Mouse (Mus musculus) gastrocnemius, adult 8-10 months (tissue): ENCODE data around the gene Med17. TPM values are rescaled to one million over a fixed set of nuclear protein-coding genes. Genes with fewer than 3 reads are reported as not detected.
"Not testable (repeated sequence)": the region's sequence is repeated elsewhere in the genome, so short reads cannot be mapped to it uniquely, and the experiment has no call there.

Source experiments
- DNase-seq, 2 experiments: peaks; one replicate each; pipeline ENCODE4 v3.0.0; 2022; ENCODE audit warnings: low spot score in 2 of 2
- total RNA-seq, 4 experiments: library from RNA; stranded (reverse); gene quantifications; 2 replicates each; pipeline ENCODE4 v1.2.4; 2022

Gene Med17
- 10 to 100 TPM in 2 of 4 experiments, 1 to 10 TPM in 2; 9.5 to 11.0 (median 10.3) TPM for total RNA-seq

DNA sequence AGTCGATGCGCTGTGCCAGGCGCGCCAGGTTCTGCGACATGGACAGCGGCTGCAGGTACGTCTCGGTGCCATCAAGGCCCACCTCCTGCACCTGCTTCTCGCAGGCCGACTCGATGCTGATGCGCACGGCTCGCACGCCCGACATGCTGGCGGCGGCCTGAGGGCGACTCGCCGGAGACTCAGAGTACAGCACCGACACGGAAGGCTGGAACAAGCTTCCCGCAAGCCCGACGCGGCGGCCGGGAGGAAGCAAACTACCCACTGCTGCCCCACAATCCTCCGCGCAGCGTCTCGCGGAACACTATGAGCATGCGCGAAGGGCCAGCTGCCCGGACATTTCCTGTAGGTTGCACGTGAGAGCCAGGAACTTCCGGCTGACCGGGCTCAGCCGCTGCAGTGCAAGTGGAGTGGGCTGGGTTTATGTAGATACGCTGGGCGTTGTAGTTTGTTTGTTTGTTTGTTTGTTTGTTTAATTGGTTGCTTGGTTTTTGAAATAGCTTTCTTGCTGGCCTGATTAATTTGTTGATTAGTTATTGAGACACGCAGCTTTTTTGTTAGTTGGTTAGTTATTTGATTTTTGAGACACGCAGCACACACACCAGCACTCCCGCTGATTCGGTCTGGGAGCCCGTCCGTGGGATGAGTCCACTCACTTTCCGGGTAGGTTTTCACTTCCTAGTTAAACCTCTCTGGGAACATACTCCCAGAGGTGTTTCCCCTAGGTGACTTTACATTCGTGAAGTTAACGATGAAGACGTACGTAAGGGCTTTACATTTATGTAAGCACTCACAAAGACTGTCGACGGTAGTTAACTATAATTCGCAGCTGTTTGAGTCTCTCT lies at the start of gene Med17:
Med17 (minus strand) TSS at position 283 of the 842 bp plus-strand sequence.
- DNase-seq = peak; percentile 79 to 87

DNA sequence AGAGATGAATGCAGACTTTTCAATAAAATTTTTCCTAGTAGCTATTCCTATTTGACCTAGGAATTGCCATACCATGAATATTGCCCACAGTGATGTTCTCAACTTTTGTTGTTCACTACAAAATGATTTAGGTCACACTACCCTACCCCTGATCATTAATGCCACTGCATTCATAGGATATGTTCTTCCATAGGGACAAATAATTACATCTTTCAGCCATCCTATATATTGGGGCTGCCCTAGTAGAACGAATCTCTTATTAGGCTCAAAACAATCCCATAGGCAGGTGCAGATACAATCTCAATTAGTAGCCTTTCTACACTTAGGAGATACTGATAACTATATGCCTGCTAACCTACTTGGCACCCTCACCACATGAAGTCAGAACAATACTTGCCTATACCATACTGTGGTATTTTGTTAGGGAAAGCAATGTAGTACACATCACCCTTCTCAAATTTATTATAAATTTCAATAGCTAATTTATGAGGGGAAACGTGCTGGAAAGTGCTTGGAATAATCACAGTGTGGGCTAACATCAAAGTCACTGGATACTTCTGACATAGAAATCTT lies 38.5 kb upstream of the Med17 start:
- DNase-seq = no peak

DNA sequence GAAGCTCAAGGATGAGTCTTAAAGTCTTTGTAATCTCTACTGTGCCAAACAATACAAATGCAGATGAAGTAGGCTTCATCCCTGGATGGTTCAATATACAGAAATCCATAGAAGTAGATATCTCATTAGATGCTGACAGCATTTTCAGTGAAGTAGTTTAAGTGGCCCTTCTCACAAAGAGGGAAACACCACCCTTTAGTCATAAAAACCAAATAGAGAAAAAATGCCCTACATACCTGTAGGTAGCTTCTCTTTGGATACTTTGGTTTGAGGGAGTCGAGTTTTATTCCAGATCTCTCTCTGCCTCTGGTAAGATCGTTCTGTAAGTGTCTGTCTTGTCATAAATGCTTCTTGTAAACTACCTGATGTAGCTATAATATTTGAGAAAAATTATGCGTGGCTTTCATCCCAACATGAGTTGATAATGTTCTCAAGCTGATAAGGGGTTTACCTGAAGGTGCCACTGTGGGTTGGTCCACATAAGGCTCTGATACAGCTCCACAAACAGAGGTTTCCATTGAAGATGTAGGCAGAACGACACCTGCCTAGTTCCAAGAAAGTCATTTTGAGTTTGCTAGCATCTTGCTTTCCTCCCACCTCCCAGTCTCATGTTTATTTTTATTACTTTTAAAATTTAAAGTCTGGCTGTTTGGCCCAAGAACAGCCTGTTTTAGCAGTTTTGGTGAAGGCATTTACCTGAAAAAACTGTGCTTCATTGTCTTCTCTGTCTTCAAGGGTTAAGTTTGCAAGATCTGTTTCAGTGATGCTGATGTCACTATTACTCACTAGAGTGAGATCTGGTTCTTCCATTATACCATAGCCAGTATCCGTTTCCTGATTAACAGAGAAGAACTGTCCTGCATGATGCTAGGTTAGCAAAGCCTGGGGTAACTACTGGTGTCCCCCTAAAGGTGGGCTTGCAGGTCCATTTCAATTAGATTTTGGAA lies 37.8 kb upstream of the Med17 start:
- no peak for DNase-seq

GRCm38 (mm10) chr9:15316296-15316695 lies 36.6 kb upstream of the Med17 start:
- DNase-seq = not testable (repeated sequence)

- no peak for DNase-seq
Measured at GRCm38 (mm10) chr9:15314619-15315018, 34.9 kb upstream of the Med17 start.

DNA sequence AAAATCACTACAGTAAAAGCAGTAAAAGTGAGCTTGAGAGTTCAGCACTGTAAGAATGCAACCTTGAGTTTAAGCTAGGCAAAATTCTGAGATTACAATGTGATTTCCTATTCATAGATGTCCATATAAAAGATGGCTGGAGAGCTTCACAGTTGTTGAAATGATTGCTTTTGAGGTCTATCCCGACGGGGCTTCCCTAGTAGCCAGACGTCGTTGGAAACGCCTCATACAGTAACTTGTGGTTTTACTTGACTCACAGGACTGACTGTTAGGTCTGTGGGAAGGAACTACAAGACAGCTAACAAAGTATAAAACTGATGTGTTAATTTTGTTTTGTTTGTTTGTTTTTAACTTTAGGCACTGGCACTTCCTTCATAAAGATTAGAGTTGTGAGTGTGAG lies 33.9 kb upstream of the Med17 start:
- no peak for DNase-seq

- DNase-seq = no peak
Measured at GRCm38 (mm10) chr9:15312054-15312735, 32.5 kb upstream of the Med17 start.

DNA sequence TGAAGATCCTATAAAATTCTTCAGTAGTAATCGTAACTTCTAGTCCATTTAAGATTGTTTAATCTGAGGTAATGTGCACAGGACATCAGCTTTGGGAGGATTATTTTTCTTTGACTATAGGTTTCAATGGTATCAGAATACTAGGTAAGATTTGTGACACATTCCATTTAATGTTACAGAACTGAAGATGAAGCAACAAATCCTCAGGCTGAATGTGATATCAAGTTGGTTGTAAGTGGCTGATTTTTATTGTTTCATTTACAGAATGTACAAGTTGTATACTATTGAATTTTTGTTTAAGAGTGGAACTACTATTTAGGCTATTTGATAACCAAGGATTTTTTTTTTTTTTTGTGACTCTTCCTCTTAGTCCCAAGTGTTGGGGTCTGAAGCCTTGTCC lies 30.4 kb upstream of the Med17 start:
- DNase-seq = no peak

DNA sequence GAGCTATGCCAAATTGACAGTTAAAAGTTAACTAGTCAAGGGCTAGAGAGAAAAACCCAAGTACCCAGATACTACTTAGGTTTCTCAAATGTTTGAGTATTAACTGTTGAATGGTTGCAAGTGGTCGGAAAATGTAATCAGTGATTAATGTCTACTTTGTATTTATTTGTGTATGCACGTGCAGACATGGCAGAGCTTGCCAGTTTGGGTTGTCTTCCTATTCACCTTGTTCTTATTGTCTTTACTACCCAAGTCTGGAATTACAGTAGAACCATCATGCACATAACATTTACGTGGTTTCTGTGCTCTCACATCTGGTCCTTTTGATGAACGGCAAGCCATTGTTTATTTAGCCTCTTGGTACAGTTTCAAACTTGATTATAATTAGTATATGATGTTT lies 29.7 kb upstream of the Med17 start:
- no peak for DNase-seq

GRCm38 (mm10) chr9:15308254-15308653 lies 28.5 kb upstream of the Med17 start:
- no peak for DNase-seq

DNA sequence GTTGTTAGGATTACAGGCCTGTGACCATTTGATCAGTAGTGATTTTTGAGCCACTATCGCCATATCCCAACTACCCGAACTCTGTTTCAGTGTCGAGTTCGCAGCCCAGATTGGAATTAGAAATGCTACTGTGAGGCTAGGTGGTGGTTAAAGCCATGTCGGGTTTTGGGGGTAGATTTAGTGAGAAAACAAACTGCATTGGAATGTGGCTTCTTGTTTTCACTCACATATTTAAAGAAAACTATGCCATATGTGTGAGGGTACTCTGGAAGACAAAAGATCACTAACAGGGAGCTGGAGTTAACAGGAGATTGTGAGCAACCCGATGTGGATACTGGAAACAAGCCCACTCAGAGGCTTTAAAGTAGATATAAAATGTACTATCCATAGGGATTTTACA lies 27.5 kb upstream of the Med17 start:
- no peak for DNase-seq

DNA sequence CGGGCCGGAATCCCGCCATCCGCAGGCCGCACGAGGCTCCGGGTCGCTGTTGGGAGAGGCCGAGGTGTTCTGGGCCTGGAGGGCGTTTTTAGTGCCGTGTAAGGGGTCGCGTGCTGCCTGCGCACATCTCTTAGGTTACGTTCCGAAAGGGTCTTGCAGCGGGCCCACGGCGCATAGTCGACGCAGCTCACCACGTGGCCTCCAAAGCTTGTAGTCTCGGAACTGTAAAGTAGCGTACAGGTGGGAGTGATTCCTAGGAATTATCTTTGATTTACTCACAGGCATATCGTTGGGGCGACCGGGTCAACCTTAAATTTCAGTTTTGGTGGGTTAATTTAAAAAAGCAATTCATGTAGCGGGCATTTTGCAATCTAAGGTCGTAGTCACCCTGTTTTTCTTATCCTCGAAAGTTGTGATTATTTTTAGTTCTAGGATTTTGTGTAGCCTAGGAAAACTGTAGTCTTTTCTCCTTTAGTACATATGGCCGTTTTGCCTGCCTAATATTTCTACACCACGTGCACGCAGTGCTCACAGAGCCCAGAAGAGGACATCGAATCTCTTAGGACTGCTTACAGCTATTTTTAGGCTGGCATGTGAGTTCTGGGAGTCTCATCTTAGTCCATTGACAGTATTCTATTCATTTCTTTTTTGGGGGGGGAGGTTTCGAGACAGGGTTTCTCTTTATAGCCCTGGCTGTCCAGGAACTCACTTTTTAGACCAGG lies 26.8 kb upstream of the Med17 start, which contains the start of gene 4931406C07Rik:
4931406C07Rik (minus strand) TSS at position 51 of the 722 bp plus-strand sequence.
- DNase-seq = no peak

- DNase-seq = peak; percentile 95 to 96
Measured at GRCm38 (mm10) chr9:15305503-15306397, 26.0 kb upstream of the Med17 start, which contains the start of gene Taf1d. Gene Taf1d, plus strand, starts transcription at chr9:15306214.

GRCm38 (mm10) chr9:15302881-15303280 lies 23.1 kb upstream of the Med17 start:
- DNase-seq = no peak

- not testable (repeated sequence) for DNase-seq
Measured at GRCm38 (mm10) chr9:15302006-15302405, 22.3 kb upstream of the Med17 start.

DNA sequence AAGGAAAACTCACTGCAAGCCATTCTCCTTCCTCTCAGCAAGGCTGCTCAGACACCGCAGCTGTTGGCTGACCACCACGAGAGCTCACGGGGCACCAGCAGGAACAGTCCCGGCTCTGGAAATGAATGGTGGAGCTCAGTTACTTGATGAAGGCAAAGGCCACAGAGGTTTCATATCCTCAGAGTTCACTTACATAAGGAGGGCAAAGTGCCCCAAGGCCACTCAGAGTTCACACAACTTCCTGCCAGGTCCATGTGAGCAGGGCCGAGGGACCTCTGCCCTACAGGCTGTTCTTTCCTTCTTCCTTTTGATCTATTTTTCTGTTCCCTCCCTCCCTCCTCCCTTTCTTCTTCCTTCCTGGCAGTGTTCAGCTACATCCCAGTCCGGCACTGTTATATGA lies 21.7 kb upstream of the Med17 start:
- peak; percentile 30 to 40 for DNase-seq

DNA sequence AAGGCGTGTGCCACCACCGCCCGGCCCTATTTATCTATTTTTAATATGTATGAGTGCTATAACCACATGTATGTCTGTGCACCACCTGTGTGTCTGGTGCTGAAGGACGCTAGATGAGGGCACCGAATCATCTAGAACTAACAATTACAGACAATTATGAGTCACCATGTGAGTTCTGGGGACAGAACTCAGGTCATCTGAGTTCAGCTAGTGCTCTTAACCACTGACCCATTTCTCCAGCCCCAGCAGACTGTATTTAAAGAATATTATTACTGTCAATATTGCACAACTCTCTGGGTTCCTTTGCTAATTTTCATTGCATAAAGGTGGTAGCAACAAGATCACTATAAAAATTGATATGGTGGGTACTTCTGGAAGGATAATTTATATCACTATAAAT lies 20.3 kb upstream of the Med17 start:
- DNase-seq = no peak

GRCm38 (mm10) chr9:15298451-15298850 lies 18.7 kb upstream of the Med17 start:
- DNase-seq = no peak

GRCm38 (mm10) chr9:15297112-15297511 lies 17.4 kb upstream of the Med17 start:
- DNase-seq = no peak
